Mouse (Mus musculus) heart, embryonic 14.5 days (tissue): ENCODE measurements around the gene Gnptab. TPM values are rescaled to one million over a fixed set of nuclear protein-coding genes. Genes with fewer than 3 reads are reported as not detected.

Source experiments
- ATAC-seq: fragments of 200-750 bp; cut with Nextera tagmentation; 2 replicates; pipeline ENCODE4 v1.8.0; 2017; ENCODE audit warnings: low read depth, moderate TSS enrichment; ENCODE audit not compliant: insufficient number of reproducible peaks, insufficient read depth, low FRiP score
- H3K27ac ChIP-seq, 2 experiments: fragments of 200-500 bp in 1 of 2; fragments of 300-500 bp in 1 of 2; sonication (generic) in 1 of 2; replicated peaks in 1 of 2; 2 replicates each; pipeline ENCODE4 v1.5.1; 2012 to 2014; ENCODE audit warnings: low read depth in 2 of 2, low read length in 2 of 2, control low read depth in 1 of 2, mild to moderate bottlenecking in 1 of 2, mixed read lengths in 1 of 2; ENCODE audit not compliant: control insufficient read depth in 1 of 2, insufficient read depth in 1 of 2
- H3K27me3 ChIP-seq: fragments of 300-500 bp; sonication (generic); 2 replicates; pipeline ENCODE4 v1.6.1; 2014; ENCODE audit warnings: mild to moderate bottlenecking, low read length, control low read depth; ENCODE audit not compliant: control insufficient read depth, insufficient read depth
- H3K36me3 ChIP-seq: fragments of 300-500 bp; sonication (generic); 2 replicates; pipeline ENCODE4 v1.6.1; 2014; ENCODE audit warnings: mild to moderate bottlenecking, control low read depth, low read length, mixed read lengths; ENCODE audit not compliant: control insufficient read depth, insufficient read depth
- H3K4me1 ChIP-seq, 2 experiments: fragments of 200-500 bp in 1 of 2; fragments of 300-500 bp in 1 of 2; sonication (generic) in 1 of 2; 2 replicates each; pipeline ENCODE4 v1.6.1; 2012 to 2014; ENCODE audit warnings: low read length in 2 of 2, control low read depth in 1 of 2, mixed read lengths in 1 of 2; ENCODE audit not compliant: control insufficient read depth in 2 of 2, insufficient read depth in 2 of 2
- H3K4me2 ChIP-seq: fragments of 300-500 bp; sonication (generic); 2 replicates; pipeline ENCODE4 v1.6.1; 2014; ENCODE audit warnings: mild to moderate bottlenecking, low read length
- H3K4me3 ChIP-seq, 2 experiments: fragments of 200-500 bp in 1 of 2; fragments of 300-500 bp in 1 of 2; sonication (generic) in 1 of 2; 2 replicates each; pipeline ENCODE4 v1.5.1; 2012 to 2014; ENCODE audit warnings: low read length in 2 of 2, mild to moderate bottlenecking in 2 of 2, control low read depth in 1 of 2, low read depth in 1 of 2, moderate library complexity in 1 of 2; ENCODE audit not compliant: control insufficient read depth in 1 of 2, insufficient read depth in 1 of 2
- H3K9ac ChIP-seq: fragments of 300-500 bp; sonication (generic); 2 replicates; pipeline ENCODE4 v1.6.1; 2014; ENCODE audit warnings: mild to moderate bottlenecking, low read length
- H3K9me3 ChIP-seq: fragments of 300-500 bp; sonication (generic); 2 replicates; pipeline ENCODE4 v1.6.1; 2016; ENCODE audit warnings: low read length, control low read depth; ENCODE audit not compliant: control insufficient read depth
- WGBS: fragments of 180-500 bp; shearing (Covaris S2); extraction: QIAGEN DNeasy Blood & Tissue Kit; methylation state at CpG from one replicate; pipeline ENCODE4 v1.1.7; 2014; 5-methylcytosine and 5-hydroxymethylcytosine counted together
- polyA plus RNA-seq: library from polyadenylated mRNA; unstranded; fragments of >200 nt; fragmentation: Nextera tagmentation; extraction: Ambion mirVana; gene quantifications from 2 replicates; pipeline ENCODE4 v1.2.1, GENCODE M21; 2014

Gnptab gene
- polyA plus RNA-seq, 1 experiment from 2014 or later: 9.4 TPM

DNA sequence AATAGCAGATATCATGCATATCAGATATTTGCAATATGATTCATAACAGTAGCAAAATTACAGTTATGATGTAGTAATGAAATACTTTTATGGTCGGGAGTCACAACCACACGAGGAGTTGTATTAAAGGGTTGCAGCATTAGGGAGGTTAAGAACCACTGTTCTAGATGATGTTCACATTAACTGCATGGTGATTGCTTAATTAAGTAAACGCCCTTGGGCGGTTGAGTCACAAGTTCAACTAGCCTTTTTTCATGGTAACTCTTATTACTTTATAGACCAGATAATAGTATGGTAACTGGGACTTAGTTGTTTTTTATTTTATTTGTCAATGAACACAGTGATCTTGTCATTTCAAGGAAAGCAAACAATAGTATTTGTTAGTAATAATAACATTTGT, 24.1 kb downstream of the Gnptab start:
- Histone ChIP-seq H3K4me1 (peaks cover 5% of the 10 kb centered on the region in 2 experiments; a peak in 3 of 4 replicates), H3K27ac (no peak overlapping the region), H3K9me3 (no peaks in the 10 kb centered on the region), H3K27me3 (no peaks in the 10 kb centered on the region), H3K9ac (no peak overlapping the region), H3K36me3 (no peaks in the 10 kb centered on the region), H3K4me2 (no peak overlapping the region), H3K4me3 (no peak overlapping the region)
- WGBS: 92% methylated on average over 4 of the region's 4 CpGs
- ATAC-seq: no peak

DNA sequence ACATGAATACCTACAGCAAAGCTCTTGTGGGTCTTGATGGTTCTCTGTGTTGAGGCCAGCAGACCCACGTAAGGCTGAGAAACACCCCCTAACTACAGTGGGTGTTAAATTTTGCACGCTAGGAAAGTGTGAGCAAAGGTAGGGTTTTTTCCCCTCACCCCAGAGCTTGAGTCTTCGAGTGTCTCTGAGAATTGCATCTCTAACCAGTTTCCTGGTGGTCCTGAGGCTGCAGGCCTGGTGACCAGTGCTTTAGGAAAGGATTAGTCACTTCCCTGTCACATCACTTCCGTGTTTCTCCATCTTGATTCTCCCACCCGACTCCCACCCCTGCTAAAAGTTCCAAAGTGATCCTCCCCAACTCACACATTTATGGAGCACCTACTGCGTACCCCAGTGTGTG, 25.3 kb downstream of the Gnptab start:
- 72% methylated on average over 6 of the region's 6 CpGs for WGBS
- Histone ChIP-seq H3K27ac (no peak overlapping the region), H3K36me3 (no peaks in the 10 kb centered on the region), H3K27me3 (no peaks in the 10 kb centered on the region), H3K9me3 (no peaks in the 10 kb centered on the region), H3K9ac (no peak overlapping the region), H3K4me3 (no peak overlapping the region), H3K4me2 (no peak overlapping the region), H3K4me1 (peaks cover 5 to 8% of the 10 kb centered on the region in 2 experiments; a peak in 3 of 4 replicates)
- no peak for ATAC-seq

DNA sequence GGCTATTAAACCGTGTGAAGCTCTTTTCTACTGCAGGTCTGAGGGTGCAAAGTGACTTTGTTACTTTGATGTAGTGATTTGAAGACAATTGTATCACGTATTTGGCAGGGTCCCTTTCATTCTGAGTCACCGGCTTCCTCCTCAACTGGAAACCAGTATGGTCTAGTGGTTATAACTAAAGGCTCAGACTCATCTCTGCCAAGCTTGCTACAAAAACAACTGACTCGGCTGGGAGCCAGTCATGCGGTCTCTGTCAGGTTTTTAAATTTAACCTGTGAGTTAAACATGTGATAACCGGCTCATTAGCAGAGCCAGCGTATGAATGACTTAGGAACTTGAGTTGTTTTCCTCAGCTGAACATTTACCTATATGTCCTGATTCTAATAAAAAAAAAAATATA, 26.9 kb downstream of the Gnptab start:
- H3K27ac ChIP-seq: no peak overlapping the region

DNA sequence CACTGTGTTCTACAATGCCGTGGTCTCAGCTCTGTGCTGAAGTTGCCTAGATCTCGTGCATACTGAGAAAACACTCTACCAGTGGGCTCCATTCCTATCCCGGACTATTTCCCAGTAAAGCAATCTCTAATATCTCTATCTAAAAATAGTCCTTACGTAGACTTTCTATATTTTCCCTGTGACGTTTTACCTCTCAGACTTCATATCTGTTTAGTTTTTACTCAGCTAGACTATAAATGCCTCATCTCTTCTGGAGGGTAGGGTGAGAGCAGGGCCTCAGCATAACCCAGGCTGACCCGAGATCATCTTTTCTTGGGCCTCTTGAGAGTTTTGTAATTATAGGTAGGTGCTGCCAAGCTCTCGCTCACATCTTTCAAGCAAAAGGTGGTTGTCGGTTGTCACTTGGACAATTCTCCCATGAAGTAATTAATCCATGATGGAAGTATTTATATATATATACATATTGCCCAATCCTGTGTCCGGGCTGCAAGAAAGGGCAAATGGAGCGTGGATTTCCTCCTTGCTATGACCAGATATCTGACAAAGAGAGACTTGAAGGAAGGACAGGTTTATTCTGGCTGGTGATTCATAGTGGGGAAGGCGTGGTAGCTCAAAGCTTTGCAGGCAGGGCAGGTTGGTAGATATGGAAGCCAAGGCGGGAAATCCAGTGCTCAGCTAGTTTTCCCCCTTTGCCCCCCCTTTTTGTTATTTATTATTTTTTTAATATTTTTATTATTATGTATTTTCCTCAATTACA, 29.1 kb downstream of the Gnptab start:
- no peak for ATAC-seq
- no peak overlapping the region for H3K4me2 ChIP-seq
- no peak overlapping the region for H3K9ac ChIP-seq
- H3K4me1 ChIP-seq: peaks cover 5 to 8% of the 10 kb centered on the region in 2 experiments; a peak in 3 of 4 replicates
- H3K9me3 ChIP-seq: no peaks in the 10 kb centered on the region
- no peak overlapping the region for H3K27ac ChIP-seq
- no peaks in the 10 kb centered on the region for H3K27me3 ChIP-seq
- WGBS: 67% methylated on average over 12 of the region's 12 CpGs
- H3K36me3 ChIP-seq: no peaks in the 10 kb centered on the region
- no peak overlapping the region for H3K4me3 ChIP-seq

More for the DNA sequence above, 26.9 kb downstream of the Gnptab start:
- 67% methylated on average over 7 of the region's 7 CpGs for WGBS
- no peaks in the 10 kb centered on the region for H3K27me3 ChIP-seq
- H3K4me3 ChIP-seq: no peak overlapping the region
- H3K9ac ChIP-seq: no peak overlapping the region
- H3K36me3 ChIP-seq: no peaks in the 10 kb centered on the region
- no peak overlapping the region for H3K4me2 ChIP-seq
- ATAC-seq: no peak
- H3K9me3 ChIP-seq: no peaks in the 10 kb centered on the region
- peaks cover 5 to 8% of the 10 kb centered on the region in 2 experiments; a peak in 3 of 4 replicates for H3K4me1 ChIP-seq

DNA sequence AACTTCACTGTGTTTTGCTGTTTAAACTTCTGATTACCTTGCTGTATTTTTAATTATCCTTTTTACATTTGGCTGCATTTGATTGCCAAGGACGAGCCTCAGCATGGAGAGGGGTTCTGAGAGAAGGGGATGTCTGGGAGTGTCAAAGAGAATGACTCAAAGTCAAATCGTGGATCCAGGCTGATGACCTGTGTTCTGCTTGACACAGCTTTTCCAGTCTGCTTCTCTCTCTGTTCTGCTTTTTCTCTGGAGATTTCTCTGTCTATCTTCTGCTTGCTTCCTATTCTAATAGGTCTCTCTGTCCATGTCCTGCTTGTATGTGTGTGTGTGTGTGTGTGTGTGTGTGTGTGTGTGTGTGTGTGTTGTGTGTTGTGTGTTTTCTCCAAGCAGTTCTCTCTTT, 30.8 kb downstream of the Gnptab start:
- no peak overlapping the region for H3K27ac ChIP-seq
- H3K36me3 ChIP-seq: 0 out of 2 replicates have a peak, but pooled peaks cover 4% of the 10 kb centered on the region
- H3K4me1 ChIP-seq: peaks cover 5 to 8% of the 10 kb centered on the region in 2 experiments; a peak in 3 of 4 replicates
- no peak overlapping the region for H3K9ac ChIP-seq
- H3K9me3 ChIP-seq: no peaks in the 10 kb centered on the region
- H3K4me3 ChIP-seq: no peak overlapping the region
- no peak for ATAC-seq
- no peak overlapping the region for H3K4me2 ChIP-seq
- no peaks in the 10 kb centered on the region for H3K27me3 ChIP-seq
- WGBS: 71% methylated on average over 2 of the region's 2 CpGs

DNA sequence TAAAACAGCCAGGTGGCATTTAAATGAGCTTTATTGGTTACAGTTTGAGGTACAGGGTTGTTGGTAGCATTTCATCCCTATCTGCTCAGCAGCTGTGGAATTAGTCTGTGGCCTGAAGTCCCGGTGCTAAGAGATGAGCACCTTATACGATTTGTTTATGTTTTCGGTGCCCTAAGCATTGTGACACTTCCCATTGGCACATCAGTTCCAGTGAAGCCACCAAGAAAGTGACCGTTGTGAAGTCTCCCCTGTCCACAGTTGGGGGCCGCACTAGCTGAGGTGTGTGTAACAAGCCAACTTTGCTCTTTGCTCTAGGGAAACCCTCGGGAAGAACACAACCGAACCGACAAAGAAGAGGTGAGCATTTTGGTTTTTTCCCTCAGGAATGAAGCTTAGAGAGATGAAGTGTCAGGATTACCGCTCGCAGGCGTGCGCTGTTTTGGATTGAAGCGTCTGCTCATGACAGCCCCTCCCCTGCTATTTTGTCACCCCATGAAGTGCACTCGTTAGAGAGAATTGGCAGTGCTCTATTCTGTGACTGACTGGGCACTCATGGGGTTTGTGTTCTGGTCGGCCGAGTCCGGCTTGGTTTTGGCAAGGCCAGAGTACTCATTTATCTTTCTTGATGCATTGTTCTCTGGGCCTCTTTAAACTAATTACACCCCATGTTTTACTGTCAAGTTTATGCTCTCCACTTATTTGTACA, 33.5 kb downstream of the Gnptab start:
- Histone ChIP-seq H3K4me2 (no peak overlapping the region), H3K36me3 (0 out of 2 replicates have a peak, but pooled peaks cover 13% of the 10 kb centered on the region), H3K9ac (no peak overlapping the region), H3K9me3 (no peaks in the 10 kb centered on the region), H3K27ac (no peak overlapping the region), H3K4me3 (no peak overlapping the region), H3K27me3 (no peaks in the 10 kb centered on the region), H3K4me1 (peaks cover 3 to 8% of the 10 kb centered on the region in 2 experiments; a peak in 3 of 4 replicates)
- ATAC-seq: no peak
- WGBS: 75% methylated on average over 17 of the region's 17 CpGs

DNA sequence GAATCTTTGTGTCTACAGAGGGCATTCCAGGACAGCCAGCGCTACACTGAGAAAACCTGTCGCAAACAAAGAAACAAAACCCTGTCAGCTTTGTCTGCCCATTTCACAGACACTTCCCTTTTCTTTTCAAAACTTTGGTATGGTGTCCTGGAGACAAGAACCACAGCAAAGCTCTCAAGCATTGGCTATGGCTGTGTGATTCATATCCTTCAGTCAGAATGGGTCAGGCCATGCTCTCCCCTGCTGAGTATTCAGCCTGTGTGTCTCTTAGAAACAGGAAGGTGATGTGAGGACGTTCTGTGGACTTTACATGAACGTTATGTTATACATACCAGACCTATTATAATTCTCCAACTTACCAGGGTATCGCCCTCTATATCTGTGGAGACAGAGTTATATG, 38.8 kb downstream of the Gnptab start:
- WGBS: 88% methylated on average over 5 of the region's 5 CpGs
- ATAC-seq: no peak
- Histone ChIP-seq H3K9me3 (no peaks in the 10 kb centered on the region), H3K36me3 (peaks cover 28% of the 10 kb centered on the region), H3K27me3 (no peaks in the 10 kb centered on the region), H3K27ac (no peak overlapping the region), H3K4me1 (peaks cover 6 to 9% of the 10 kb centered on the region in 2 experiments; a peak in 3 of 4 replicates), H3K4me3 (no peak overlapping the region), H3K4me2 (no peak overlapping the region), H3K9ac (no peak overlapping the region)
